Mouse (Mus musculus) right cerebral cortex, adult 18-20 months (tissue): Measurements from ENCODE around the gene Lrrc61.
"Not testable (repeated sequence)": the region's sequence is repeated elsewhere in the genome, so short reads cannot be mapped to it uniquely, and the experiment has no call there.

Experiments
- DNase-seq: peaks from one replicate; pipeline ENCODE4 v3.0.0; 2022; ENCODE audit warnings: mixed read lengths

Gene Lrrc61

DNA sequence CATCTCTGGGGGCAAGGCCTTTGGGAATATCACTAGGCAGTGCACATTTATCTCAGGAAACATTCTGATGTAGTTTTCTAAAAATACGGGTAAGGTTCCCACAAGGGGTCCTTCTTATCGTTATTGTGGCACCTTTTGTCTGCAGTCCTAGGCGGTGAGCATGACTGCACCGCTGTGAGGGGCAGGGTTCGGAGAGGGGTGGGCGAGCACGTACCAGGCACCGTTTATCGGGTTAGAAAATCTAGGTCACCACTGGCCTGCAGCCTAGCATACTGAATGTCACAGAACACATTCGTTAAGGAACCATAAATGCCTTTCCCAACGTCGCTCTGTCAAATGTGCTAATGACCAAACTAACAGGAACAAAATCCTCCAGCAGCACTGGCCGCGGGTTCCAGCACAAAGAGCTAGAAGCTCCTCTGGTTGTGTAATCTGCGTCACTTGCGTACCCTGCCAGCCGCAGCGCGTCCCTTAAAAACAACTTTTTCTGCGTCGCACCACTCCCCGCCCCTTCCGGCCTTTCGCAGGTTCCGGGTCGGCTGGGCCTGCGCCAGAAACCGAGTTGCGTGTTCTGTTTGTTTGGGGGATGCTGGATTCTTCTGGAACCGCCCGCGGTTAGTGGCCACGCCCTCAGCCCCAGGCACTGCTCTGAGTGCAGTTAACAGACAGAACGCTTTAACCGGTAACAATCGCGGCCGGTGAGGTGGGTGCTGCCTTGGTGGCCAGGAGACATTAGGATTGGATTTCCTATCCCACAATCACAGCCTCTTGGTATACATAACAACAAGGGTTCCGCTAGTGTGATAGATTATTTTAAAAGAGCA is at the start of gene Lrrc61:
Gene Lrrc61, plus strand, starts transcription at position 517 of the 824 bp plus-strand sequence.
- DNase-seq = peak; percentile 98

DNA sequence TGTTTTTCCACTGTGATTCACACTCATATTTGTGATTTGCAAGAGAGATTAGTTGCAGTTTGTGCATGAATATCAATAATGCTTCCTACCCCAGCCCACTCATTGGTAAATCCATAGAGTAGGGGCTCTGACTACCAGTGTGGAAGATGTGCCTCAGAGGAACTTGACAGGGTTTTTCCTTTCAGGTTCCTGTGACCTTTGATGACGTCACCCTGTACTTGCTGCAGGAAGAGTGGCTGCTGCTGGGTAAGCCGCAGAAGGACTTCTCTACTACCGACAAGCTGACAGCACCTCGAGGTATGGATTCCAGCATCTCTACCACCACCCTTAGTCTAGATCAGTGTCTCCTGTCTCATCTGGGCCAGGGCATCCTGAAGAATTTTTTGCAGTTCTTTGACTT is 46.5 kb upstream of the Lrrc61 start:
- no peak for DNase-seq

DNA sequence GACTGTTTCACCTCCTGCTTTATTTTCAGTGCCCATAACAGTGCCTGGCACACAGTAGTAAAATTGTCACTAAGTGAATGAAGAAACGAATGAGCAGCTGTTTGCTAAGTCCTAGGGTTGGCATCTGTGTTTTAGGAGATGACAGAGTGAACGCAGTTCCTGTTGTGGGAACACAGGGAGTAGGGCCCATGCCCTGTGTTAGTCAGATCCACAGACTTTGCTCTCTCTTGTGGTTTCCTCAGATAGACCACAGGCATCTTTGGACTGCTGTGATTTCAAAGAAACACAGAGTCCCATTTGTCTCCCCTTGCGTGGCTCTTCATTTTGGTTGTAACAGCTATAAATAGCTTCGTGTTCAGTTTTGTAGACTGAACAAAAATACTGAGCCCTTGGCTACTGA is 44.2 kb upstream of the Lrrc61 start:
- no peak for DNase-seq

DNA sequence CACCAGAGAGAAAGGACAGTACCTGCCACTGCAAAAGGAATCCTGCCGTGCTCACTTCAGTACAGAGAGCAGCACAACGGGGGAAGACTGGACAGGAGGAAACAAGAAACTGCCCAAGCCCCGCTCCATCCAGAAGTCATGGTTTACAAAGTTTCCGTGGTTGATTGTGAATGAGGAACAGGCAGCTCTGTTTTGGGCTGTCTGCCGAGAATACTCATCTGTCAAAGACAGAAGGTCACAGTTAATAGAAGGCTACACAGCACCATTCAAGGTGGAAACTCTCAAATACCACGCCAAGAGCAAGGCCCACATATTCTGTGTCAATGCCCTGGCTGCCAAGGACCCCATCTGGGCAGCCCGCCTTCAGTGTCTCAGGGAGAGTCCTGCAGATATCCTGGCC is 42.7 kb upstream of the Lrrc61 start:
- DNase-seq = no peak

DNA sequence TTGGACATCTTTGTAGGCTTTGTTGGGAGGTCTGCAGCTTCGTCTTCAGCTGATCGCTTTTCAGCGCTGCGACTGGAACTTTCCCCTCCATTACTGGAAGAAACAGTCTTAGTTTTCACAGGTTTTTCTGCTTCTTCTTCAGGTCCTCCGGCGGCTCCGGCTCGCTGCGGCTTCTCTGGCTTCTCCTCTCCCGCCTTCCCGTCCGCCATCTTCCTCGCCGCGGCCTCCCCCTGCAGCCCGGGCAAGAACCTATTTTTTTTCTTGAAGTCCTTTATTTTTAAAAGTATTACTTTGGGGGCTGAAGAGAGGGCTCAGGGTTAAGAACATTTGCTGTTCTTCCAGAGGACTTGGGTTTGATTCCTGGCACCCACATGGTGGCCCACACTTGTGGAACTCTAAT is 29.7 kb upstream of the Lrrc61 start:
- DNase-seq = not testable (repeated sequence)

DNA sequence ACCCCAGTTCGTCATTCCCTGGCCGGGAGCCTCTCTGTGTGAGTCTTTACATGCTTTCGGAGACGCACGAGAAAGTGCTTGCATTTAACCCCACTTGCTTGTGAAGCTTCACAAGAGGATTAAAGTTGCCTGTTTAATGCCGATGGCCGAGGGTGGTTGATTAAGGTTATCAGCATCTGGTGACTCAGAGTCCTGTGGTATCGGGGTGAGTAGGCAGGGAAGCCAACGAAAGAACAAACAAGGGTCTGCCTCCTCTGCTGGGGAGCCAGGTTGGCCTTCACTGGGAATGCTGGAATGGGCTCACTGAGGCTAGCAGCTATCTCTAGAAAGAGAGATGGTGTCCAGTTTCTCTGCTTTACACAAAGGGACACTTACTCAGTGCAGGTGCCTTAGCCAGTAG is 26.7 kb upstream of the Lrrc61 start:
- DNase-seq = no peak

DNA sequence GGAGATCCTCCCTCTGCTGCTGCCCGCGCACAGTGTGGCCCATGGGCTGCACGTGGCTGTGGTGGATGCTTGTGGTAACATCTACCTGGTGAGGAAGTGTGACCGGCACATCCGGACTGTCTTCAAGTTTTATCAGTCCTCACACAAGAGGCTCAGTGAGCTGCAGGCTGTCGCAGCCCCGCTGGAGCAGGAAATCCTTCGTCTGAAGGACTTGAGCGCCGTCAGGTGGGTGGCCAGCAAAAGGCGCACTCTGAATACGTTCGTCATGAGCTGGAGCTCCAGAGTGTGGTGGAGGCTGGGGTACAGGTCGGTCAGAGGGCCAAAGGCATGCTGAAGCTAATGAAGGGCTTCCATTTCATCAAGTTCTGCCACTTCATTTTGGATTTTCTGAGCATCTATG is 25.3 kb upstream of the Lrrc61 start:
- DNase-seq = no peak

DNA sequence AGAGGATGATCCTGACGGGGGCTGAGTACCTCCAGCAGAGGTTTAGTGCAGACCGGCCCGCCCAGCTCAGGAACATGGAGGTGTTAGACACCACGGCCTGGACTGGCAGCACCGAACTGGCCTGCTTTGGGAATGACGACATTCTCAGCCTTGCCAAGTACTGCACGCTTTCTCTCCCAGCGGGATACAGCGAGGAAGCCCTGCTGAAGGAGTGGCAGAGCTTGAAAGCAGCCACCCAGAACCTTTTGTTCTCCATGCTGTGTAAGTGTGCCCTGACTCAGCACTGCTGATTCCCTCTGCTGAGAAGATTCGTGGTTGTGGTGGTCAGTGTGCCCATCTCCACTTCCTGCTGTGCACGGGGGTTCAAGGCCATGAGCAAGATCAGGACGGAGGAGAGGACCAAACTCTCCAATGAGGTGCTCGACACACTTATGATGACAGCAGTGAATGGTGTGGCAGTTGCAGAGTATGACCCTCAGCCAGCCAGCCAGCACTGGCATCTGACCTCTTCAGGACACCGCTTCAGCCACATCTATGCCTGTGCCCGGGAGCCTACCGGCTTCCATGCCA is 24.6 kb upstream of the Lrrc61 start:
- DNase-seq = no peak

DNA sequence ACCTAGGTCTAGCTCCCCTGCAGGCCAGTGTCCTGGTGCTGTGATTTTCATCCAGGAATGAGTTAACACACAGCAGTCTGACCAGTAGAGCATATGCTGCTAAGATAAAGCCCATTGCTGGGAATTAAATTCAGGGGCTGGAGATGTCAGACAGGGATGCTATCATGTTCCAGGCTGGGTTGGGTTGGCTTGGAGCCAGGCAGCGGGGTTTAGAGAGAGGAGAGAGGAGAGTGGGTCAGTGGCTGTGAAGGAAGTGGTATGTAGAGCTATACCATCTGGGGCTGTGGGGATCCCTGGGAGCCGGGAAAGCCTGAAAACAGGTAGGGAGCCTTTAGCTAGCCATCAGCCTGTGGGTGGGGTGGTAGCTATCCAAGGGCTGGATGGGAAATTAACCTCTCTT is 23.7 kb upstream of the Lrrc61 start:
- no peak for DNase-seq

DNA sequence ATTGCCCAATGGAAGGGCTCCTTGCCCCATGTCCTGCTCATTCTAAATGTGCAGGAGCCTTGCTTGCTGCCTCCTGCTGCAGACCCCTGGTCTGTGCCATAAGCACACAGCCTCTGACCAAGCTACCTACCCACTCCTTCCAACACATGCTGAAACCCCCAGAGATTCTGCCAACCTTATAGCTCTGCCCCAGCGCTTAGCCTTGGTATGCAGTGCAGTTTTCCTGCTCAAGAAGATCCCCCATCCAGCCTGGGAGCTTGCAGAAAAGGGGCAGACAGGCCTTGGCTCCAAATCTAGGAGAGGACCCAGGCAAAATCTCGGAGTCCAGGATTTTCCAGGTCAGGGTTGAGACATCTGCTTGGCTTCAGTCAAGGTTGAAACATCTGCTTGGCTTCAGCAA is 21.1 kb upstream of the Lrrc61 start:
- DNase-seq = no peak

DNA sequence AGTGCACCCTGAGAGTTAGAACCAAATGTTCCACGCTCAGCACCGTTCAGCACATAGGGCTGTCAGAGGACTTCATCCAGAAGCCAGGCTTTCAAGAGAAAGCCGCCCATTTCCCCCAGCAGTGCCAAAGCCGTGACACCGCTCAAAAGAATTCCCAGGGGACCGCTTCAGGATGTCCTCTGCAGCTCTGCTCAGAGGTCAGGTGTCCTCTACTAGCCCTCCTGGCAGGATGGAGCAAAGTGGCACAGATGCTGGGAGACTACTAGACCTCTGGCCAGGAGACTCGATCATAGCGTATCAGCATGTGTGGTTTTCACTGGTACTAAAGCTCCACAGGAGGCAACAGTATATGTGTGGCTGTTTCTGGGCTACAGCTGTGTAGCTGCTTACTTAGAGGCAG is 19.7 kb upstream of the Lrrc61 start:
- no peak for DNase-seq

DNA sequence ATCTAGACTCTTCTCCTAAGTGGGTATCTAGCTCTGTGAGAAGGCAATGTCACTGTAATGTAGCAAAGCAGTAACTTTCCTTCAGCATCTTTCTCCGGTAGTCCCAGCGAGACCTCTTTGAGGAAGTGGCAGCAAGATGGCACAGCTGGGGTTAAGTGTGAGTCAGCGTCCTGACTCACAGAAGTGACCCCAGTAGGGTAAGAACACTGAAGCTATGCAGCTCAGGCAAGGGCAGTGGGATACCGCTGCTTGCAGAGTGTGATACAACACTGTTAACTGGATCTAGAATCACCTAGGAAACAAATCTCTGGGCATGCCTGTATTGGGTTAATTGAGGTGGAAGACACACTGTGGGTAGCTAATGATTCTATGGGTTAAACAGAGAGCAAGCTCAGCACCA is 18.5 kb upstream of the Lrrc61 start:
- DNase-seq = no peak

DNA sequence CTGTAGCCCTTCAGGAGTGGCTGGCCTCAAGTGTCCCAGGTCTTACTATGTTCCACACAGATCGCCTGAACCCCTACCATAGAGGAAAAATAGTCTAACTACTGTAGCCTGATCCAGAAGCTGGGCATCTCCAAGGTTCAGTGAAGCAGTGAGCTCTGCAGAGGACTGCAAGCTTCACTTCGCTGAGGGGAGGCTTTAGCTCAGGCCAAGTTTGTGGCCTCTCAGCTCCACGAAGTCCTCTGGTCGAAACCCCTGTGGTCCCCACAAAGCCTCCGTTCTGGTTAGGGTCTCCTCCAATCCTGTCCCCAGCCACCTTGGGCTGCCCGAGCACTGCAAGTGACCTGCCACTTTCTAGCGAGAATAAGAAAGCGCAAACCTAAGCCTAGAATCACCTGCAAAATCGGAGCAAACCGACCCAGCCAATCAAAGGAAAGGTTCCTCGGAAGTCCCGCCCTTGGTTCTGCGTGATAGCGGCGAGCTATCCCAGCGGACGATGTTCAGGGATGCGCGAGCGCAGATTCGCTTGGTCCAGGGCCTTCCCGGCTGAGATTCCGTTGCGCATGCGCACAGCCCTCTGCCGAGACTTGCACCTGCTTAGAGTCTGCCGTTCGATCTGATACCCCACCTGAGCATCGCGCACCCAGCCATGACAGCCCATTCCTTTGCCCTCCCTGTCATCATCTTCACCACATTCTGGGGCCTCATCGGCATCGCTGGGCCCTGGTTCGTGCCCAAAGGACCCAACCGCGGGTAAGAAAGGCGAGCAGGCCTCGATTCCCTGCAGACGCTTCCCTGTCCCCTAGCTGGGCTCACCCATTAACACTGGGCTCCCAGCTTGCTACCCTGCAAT is 17.3 kb upstream of the Lrrc61 start, which contains the start of gene Atp6v0e2:
Gene Atp6v0e2, plus strand, starts transcription at position 511 of the 850 bp plus-strand sequence.
- DNase-seq = peak; percentile 95

DNA sequence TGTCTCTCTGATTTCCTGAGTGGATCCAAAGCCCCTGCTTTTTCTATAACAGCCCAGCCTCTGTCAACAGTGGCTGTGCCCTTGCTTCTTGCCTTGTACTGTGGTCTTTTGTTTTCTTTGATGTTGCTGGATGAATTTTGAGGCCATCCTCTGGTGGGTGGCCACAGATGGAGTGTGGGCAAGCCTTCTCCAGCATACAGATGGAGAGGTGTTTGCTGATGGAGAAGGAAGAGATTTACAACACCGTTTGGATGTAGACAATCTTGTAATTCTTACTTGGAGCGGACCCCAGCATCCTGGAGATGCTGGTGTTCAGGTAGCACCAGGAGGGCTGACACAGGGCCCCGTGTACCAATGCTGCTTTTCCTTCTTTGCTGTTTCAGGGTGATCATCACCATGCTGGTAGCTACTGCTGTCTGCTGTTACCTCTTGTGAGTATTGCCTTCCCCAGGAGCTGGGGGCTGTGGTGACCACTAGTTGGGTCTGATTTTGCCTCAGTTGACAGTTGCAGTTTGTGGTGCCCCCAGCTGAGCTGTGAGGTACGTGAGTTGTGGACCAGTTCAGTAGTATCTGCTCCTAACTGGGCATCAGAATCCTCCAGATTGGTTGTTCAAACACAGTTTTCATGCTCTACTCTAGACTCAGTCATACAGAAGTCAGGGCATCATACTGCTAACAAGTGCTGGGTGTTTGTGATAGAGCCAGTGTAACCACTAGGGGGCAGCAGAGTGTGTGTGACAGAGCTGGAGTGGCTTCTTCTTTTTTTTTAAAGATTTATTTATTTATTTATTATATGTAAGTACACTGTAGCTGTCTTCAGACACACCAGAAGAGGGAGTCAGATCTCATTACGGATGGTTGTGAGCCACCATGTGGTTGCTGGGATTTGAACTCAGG is 15.5 kb upstream of the Lrrc61 start:
- DNase-seq = peak; percentile 76

DNA sequence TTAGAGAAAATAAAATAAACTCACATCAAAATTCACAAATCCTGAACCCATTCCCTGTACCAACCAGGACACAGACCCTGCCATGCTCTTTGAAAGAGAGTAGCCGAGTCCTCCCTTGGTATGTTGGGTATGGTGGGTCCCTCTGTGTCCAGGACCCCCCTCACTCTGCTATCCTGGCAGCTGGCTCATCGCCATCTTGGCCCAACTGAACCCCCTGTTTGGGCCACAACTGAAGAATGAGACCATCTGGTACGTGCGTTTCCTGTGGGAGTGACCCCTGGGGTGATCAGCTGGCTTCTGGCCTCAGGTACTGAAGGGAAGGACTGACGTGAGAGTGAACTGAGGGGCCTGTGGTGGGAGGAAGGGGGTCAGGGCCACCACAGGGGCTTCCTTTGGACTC is 14.7 kb upstream of the Lrrc61 start:
- DNase-seq = no peak

DNA sequence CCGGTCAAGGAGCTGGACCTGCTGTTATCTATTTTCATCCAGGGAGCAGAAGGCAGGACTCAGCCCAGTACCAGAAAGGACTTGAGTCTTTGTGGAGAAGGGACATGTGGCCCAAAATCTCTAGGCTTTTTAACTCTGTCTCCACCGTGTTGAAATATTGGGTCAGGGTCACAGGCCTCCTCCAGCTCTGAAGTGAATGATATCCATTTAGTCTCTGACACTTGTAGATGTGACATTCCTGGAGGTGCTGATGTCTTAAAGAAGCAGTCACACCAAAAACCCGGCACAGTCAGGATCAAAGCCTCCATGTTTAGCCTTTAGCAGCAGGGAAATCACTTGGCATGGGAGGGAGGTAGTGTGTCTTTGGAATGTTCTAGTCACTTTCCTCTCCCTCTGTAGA is 13.9 kb upstream of the Lrrc61 start:
- DNase-seq = no peak

DNA sequence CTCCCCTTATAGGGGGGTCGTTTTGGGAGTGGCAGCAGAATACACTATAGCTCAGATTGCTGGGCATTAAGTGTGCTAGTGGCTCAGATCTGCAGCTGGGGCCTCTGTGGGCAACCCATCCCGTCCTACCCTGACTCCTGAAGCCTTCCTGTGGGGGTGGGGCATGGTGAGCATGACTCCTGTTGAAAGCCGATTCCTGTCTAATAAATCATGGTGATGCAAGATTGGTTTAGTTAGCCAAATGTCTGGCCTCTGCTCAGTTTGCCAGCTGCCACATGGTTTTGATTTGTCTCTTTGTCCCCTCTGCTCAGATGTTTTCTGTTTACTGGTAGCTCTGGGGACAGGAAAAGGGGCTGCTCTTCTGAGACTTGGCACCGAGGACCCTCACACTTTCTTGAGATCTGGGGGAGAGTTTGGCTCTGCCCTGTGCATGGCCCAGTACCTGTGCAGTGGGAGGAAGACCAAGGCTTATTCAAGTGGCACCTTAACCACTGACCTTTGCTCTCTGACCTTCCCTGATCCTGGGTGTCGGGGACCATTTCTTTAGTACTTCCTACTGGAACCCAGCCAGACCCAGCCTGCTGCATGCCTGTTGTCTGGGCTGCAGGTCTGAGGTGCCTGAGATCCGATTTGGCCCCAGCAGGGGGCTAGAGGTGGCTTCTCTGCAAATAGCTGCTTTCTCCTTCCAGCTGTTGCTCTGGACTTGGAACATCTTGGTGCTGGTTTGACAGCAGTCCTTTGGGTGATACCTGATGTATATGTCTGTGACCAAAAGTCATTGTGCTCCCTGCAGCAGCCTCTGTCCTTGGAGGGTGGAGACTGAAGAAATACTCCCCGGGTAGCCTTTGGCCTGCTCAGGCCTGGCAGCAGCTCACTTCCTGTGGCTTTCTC is 12.8 kb upstream of the Lrrc61 start:
- no peak for DNase-seq

DNA sequence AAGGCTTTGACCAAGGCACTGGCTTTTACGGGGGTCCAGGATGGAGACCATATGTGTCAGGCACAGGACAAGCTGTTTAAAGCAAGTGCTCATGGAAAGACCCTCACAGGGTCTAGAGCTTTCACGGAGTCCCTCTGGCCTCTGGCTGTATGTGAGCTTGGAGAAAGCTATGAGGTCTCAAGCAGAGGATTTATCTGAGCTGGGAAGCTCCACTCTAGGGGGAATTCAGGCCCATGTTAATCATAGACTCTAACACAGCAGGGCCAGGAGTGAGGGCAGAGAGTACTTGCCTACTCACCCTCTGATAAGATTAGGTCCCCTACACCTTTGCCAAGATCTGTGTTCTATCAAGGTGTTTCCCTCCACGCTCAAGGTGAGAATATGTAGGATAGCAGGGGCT is 12.0 kb upstream of the Lrrc61 start:
- DNase-seq = no peak

DNA sequence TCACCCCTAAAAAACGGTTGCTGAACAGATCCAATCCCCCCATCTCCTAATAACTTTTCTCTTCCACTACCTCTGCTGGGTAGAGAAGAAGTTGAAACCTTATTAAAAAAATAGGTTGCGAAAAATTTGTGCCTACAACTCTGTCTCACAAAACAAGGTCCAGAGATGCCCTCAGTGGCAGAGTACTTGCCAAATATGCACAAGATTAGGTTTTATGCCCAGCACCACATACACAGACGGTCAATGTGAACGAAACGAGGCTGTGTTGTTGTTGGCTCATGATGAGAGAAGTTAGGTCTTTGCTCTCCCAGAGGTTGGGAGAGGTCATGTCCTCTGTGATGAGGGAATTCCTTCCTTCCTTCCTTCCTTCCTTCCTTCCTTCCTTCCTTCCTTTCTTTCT is 9.3 kb upstream of the Lrrc61 start:
- DNase-seq = no peak

DNA sequence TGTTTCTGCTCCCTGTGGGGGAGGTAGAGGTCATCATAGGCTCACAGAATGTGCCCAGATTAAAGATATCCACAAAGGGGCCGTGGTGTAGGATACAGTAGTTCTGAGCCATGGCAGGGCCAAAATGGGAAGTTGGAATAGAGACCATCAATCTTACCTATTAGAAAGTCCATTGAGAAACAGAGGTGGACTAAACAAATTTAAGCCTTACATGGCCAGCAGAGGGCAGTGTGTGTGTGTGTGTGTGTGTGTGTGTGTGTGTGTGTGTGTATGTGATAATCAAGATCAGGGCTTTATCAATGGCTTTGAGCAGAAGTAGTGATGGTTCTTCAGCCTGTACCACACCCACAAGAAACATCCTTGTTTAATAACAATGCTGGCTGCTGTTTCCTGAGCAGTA is 8.3 kb upstream of the Lrrc61 start:
- DNase-seq = no peak

DNA sequence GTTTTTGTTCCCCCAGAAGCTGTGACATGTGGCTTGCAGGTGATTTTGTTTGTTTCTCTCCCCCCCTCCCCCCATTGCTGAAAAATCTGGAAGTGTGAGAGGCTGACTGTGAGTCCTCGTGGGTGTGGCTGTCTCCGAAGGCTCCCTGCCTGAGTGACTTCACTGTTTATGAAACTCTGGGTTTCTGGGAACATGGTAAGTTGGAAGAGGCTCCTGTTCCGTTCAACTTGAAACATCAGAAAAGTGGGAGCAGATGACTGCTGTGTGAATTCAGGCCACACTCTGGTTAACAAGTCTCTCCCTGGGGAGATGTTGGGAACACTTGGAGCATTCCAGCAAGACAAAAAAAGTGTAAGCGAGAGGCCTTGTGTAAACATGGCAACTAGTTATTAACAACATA is 7.7 kb upstream of the Lrrc61 start:
- DNase-seq = no peak

DNA sequence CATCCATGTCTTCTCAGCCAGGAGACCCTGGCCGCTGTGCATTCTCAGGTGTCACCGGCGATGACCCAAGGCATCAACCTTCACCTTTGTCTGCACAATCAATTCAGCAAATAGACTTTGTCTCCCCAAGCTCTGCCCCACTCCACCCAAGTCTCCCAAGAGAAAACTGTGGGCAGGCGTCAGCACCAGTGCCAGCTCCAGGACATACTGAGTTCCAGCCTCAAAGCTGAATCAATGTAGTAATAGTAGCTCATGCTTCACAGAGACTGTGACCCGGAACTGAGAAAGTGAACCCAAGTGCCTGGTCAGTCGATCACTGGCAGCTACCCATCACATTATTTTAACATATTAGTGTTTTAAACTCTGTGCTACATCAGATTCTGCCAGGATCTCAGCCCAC is 6.3 kb upstream of the Lrrc61 start:
- DNase-seq = no peak
